Mouse (Mus musculus): Measurements from ENCODE around the gene Ip6k1. TPM values are rescaled to one million over a fixed set of nuclear protein-coding genes. Genes with fewer than 3 reads are reported as not detected.

The Ip6k1 gene
- polyA plus RNA-seq, 1 experiment = 14.7 TPM

- Histone ChIP-seq H3K4me1 (ENCODE audit: control insufficient read depth, insufficient read depth, insufficient read length, low read length) (peaks cover 3% of the 10 kb centered on the region; the same call in 1 of the 2 replicates), H3K27ac (replicated peaks; ENCODE audit: low read depth, low read length) (no peak overlapping the region), H3K4me3 (ENCODE audit: insufficient read depth, low read depth, low read length) (no peak overlapping the region)
These were observed 71.0 kb downstream of the Ip6k1 start for GRCm38 (mm10) chr9:108073141-108073930.

GRCm38 (mm10) chr9:108080168-108080567 is 77.9 kb downstream of the Ip6k1 start, which contains the start of gene Mst1:
Gene Mst1 (plus strand): TSS chr9:108080436.
- Histone ChIP-seq H3K4me1 (ENCODE audit: control insufficient read depth, insufficient read depth, insufficient read length, low read length) (peaks cover 5% of the 10 kb centered on the region; the same call in 1 of the 2 replicates), H3K4me3 (ENCODE audit: insufficient read depth, low read depth, low read length) (peak within 1 kb of the TSS; percentile 93), H3K27ac (replicated peaks; ENCODE audit: low read depth, low read length) (no peak within 1 kb of the TSS)

GRCm38 (mm10) chr9:108082549-108082948 is 80.2 kb downstream of the Ip6k1 start:
- H3K4me1 ChIP-seq (ENCODE audit: control insufficient read depth, insufficient read depth, insufficient read length, low read length) = peaks cover 5% of the 10 kb centered on the region; the same call in 1 of the 2 replicates
- no peak overlapping the region for H3K4me3 ChIP-seq (ENCODE audit: insufficient read depth, low read depth, low read length)
- H3K27ac ChIP-seq (replicated peaks; ENCODE audit: low read depth, low read length) = no peak overlapping the region

GRCm38 (mm10) chr9:108082988-108083431 is 80.7 kb downstream of the Ip6k1 start, which contains the start of gene Rnf123:
Gene Rnf123 (minus strand): TSS chr9:108083346.
- peaks cover 5% of the 10 kb centered on the region; the same call in 1 of the 2 replicates for H3K4me1 ChIP-seq (ENCODE audit: control insufficient read depth, insufficient read depth, insufficient read length, low read length)
- no peak within 1 kb of the TSS for H3K4me3 ChIP-seq (ENCODE audit: insufficient read depth, low read depth, low read length)
- H3K27ac ChIP-seq (replicated peaks; ENCODE audit: low read depth, low read length) = no peak within 1 kb of the TSS

GRCm38 (mm10) chr9:108083561-108083960 is 81.3 kb downstream of the Ip6k1 start:
- H3K4me3 ChIP-seq (ENCODE audit: insufficient read depth, low read depth, low read length) = no peak overlapping the region
- no peaks in the 10 kb centered on the region for H3K4me1 ChIP-seq (ENCODE audit: control insufficient read depth, insufficient read depth, insufficient read length, low read length)
- no peak overlapping the region for H3K27ac ChIP-seq (replicated peaks; ENCODE audit: low read depth, low read length)

GRCm38 (mm10) chr9:108085261-108085660 is 83.0 kb downstream of the Ip6k1 start:
- Histone ChIP-seq H3K4me1 (ENCODE audit: control insufficient read depth, insufficient read depth, insufficient read length, low read length) (no peaks in the 10 kb centered on the region), H3K27ac (replicated peaks; ENCODE audit: low read depth, low read length) (no peak overlapping the region), H3K4me3 (ENCODE audit: insufficient read depth, low read depth, low read length) (no peak overlapping the region)

- Histone ChIP-seq H3K4me1 (ENCODE audit: control insufficient read depth, insufficient read depth, insufficient read length, low read length) (no peaks in the 10 kb centered on the region; the same call in 1 of the 2 replicates), H3K27ac (replicated peaks; ENCODE audit: low read depth, low read length) (no peak overlapping the region), H3K4me3 (ENCODE audit: insufficient read depth, low read depth, low read length) (no peak overlapping the region)
These were observed 88.4 kb downstream of the Ip6k1 start for GRCm38 (mm10) chr9:108090611-108091120.

GRCm38 (mm10) chr9:108093586-108093985 is 91.3 kb downstream of the Ip6k1 start:
- Histone ChIP-seq H3K4me3 (ENCODE audit: insufficient read depth, low read depth, low read length) (peak overlapping the region; percentile 80), H3K4me1 (ENCODE audit: control insufficient read depth, insufficient read depth, insufficient read length, low read length) (no peaks in the 10 kb centered on the region; the same call in 1 of the 2 replicates), H3K27ac (replicated peaks; ENCODE audit: low read depth, low read length) (no peak overlapping the region)

- Histone ChIP-seq H3K27ac (replicated peaks; ENCODE audit: low read depth, low read length) (peak within 1 kb of the TSS; percentile 58; the same call in 1 of the 2 replicates), H3K4me1 (ENCODE audit: control insufficient read depth, insufficient read depth, insufficient read length, low read length) (no peaks in the 10 kb centered on the region; the same call in 1 of the 2 replicates), H3K4me3 (ENCODE audit: insufficient read depth, low read depth, low read length) (peak within 1 kb of the TSS; percentile 80)
These were observed 92.1 kb downstream of the Ip6k1 start, which contains the start of gene Apeh for GRCm38 (mm10) chr9:108094184-108094941. Gene Apeh (minus strand): TSS chr9:108094606.

GRCm38 (mm10) chr9:108094998-108095411 is 92.7 kb downstream of the Ip6k1 start:
- H3K27ac ChIP-seq (replicated peaks; ENCODE audit: low read depth, low read length) = no peak overlapping the region
- H3K4me3 ChIP-seq (ENCODE audit: insufficient read depth, low read depth, low read length) = peak overlapping the region; percentile 63
- H3K4me1 ChIP-seq (ENCODE audit: control insufficient read depth, insufficient read depth, insufficient read length, low read length) = no peaks in the 10 kb centered on the region; the same call in 1 of the 2 replicates

- Histone ChIP-seq H3K4me3 (ENCODE audit: insufficient read depth, low read depth, low read length) (peak overlapping the region; percentile 63; the same call in 1 of the 2 replicates), H3K4me1 (ENCODE audit: control insufficient read depth, insufficient read depth, insufficient read length, low read length) (no peaks in the 10 kb centered on the region; the same call in 1 of the 2 replicates), H3K27ac (replicated peaks; ENCODE audit: low read depth, low read length) (no peak overlapping the region)
These were observed 93.2 kb downstream of the Ip6k1 start for GRCm38 (mm10) chr9:108095518-108095917.

GRCm38 (mm10) chr9:108095949-108096712 is 93.8 kb downstream of the Ip6k1 start:
- Histone ChIP-seq H3K4me3 (ENCODE audit: insufficient read depth, low read depth, low read length) (no peak overlapping the region), H3K4me1 (ENCODE audit: control insufficient read depth, insufficient read depth, insufficient read length, low read length) (no peaks in the 10 kb centered on the region; the same call in 1 of the 2 replicates), H3K27ac (replicated peaks; ENCODE audit: low read depth, low read length) (no peak overlapping the region)
